Mouse (Mus musculus) forebrain, embryonic 11.5 days (tissue): Measurements from ENCODE around the gene Crip2. TPM values are rescaled to one million over a fixed set of nuclear protein-coding genes. Genes with fewer than 3 reads are reported as not detected.
A peak's percentile ranks its signal among the peaks of the same experiment; 100 is the strongest.

Experiments used
- ATAC-seq: fragments of 200-750 bp; cut with Nextera tagmentation; replicated peaks from 2 replicates; pipeline ENCODE4 v1.8.0; 2017; ENCODE audit warnings: moderate TSS enrichment; ENCODE audit not compliant: low FRiP score
- DNase-seq: peaks from one replicate; pipeline ENCODE4 v3.0.0-alpha.2; 2017; ENCODE audit warnings: low spot score
- H3K27ac ChIP-seq: fragments of 300-500 bp; sonication (generic); 2 replicates; pipeline ENCODE4 v1.5.1; 2014; ENCODE audit warnings: low read depth, low read length
- H3K27me3 ChIP-seq: fragments of 300-500 bp; sonication (generic); 2 replicates; pipeline ENCODE4 v1.6.1; 2014; ENCODE audit warnings: mild to moderate bottlenecking, low read length, mixed read lengths; ENCODE audit not compliant: control insufficient read depth, insufficient read depth
- H3K36me3 ChIP-seq: fragments of 300-500 bp; sonication (generic); 2 replicates; pipeline ENCODE4 v1.6.1; 2014; ENCODE audit warnings: mild to moderate bottlenecking, low read length, moderate library complexity, mixed read lengths; ENCODE audit not compliant: control insufficient read depth, insufficient read depth
- H3K4me1 ChIP-seq: fragments of 300-500 bp; sonication (generic); replicated peaks from 2 replicates; pipeline ENCODE4 v1.6.1; 2014; ENCODE audit warnings: low read length, mixed read lengths; ENCODE audit not compliant: control insufficient read depth, insufficient read depth
- H3K4me2 ChIP-seq: fragments of 300-500 bp; sonication (generic); 2 replicates; pipeline ENCODE4 v1.6.1; 2014; ENCODE audit warnings: low read depth, mild to moderate bottlenecking, low read length, moderate library complexity, mixed read lengths; ENCODE audit not compliant: severe bottlenecking
- H3K4me3 ChIP-seq: fragments of 300-500 bp; sonication (generic); 2 replicates; pipeline ENCODE4 v1.5.1; 2014; ENCODE audit warnings: low read depth, low read length
- H3K9ac ChIP-seq: fragments of 300-500 bp; sonication (generic); 2 replicates; pipeline ENCODE4 v1.6.1; 2014; ENCODE audit warnings: low read length
- H3K9me3 ChIP-seq: fragments of 300-500 bp; sonication (generic); 2 replicates; pipeline ENCODE4 v1.6.1; 2016; ENCODE audit warnings: low read length, mixed read lengths; ENCODE audit not compliant: control insufficient read depth
- WGBS: fragments of 180-500 bp; shearing (Covaris S2); extraction: QIAGEN DNeasy Blood & Tissue Kit; methylation state at CpG from one replicate; pipeline ENCODE4 v1.1.7; 2014; 5-methylcytosine and 5-hydroxymethylcytosine counted together
- polyA plus RNA-seq: library from polyadenylated mRNA; unstranded; fragments of >200 nt; fragmentation: Nextera tagmentation; extraction: Ambion mirVana; gene quantifications from 2 replicates; pipeline ENCODE4 v1.2.1, GENCODE M21; 2014

The Crip2 gene
- polyA plus RNA-seq, 1 experiment from 2014 or later = 186 TPM

GRCm38 (mm10) chr12:113149896-113150295, 9.9 kb downstream of the Crip2 start:
- Histone ChIP-seq H3K27me3 (peaks cover 15% of the 10 kb centered on the region), H3K4me1 (peaks cover 19% of the 10 kb centered on the region)
- WGBS = 82% methylated on average over 3 of the region's 3 CpGs

DNA sequence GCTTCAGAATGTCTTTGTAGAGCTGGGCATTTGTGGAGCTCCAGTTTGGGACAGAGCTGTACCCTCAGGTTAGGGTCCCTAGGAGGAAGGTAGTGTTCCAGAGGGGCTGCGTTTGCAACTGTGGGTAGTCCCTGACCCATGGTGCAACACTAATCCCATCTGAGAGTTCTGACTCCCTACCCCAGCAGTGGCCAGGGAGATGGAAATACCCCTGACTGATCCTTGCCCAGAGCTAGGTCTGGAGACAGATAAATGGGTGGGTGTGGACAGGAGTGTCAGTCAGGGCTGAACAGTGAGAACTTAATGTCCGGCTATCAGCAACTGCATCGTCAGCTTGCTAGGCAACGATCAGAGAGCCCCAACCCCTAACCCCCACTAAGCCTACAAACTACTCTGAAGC, 10.6 kb downstream of the Crip2 start:
- H3K36me3 ChIP-seq = no peaks in the 10 kb centered on the region
- ATAC-seq (no peak), DNase-seq (no peak)
- no peak overlapping the region for H3K9ac ChIP-seq
- H3K9me3 ChIP-seq = no peaks in the 10 kb centered on the region
- peaks cover 15% of the 10 kb centered on the region for H3K27me3 ChIP-seq
- 89% methylated on average over 4 of the region's 4 CpGs for WGBS
- H3K4me1 ChIP-seq = peaks cover 19% of the 10 kb centered on the region
- H3K27ac ChIP-seq = no peak overlapping the region
- H3K4me2 ChIP-seq = no peak overlapping the region
- H3K4me3 ChIP-seq = no peak overlapping the region

More at GRCm38 (mm10) chr12:113149896-113150295, 9.9 kb downstream of the Crip2 start:
- Histone ChIP-seq H3K4me2 (no peak overlapping the region), H3K4me3 (no peak overlapping the region), H3K9ac (no peak overlapping the region), H3K27ac (no peak overlapping the region), H3K9me3 (no peaks in the 10 kb centered on the region), H3K36me3 (no peaks in the 10 kb centered on the region; the same call in 1 of the 2 replicates)
- DNase-seq (no peak), ATAC-seq (no peak)

DNA sequence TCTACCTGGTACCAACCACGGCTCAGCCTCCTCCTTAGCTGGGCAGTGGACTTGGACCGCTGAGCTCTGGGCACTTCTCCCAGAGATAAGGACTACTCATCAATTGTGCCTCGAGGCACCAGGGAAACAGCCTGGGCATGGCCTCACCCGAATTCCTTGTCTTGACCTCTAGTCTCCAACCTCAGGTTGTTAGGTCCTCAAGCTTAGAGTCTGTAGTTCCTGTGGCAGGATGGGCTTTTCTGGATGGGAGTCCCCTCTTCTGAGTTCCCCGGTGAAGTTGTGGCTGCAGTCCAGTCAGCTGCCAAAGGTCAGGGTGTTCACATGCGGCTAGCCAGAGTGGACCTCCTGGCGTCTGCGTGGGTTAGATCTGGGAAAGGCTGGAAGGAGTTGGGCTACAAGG, 11.0 kb downstream of the Crip2 start:
- H3K4me3 ChIP-seq = no peak overlapping the region
- no peak overlapping the region for H3K27ac ChIP-seq
- ATAC-seq = no peak
- H3K36me3 ChIP-seq = no peaks in the 10 kb centered on the region
- no peaks in the 10 kb centered on the region for H3K9me3 ChIP-seq
- H3K4me2 ChIP-seq = no peak overlapping the region
- no peak overlapping the region for H3K9ac ChIP-seq
- 82% methylated on average over 8 of the region's 8 CpGs for WGBS
- DNase-seq = no peak
- H3K4me1 ChIP-seq = peaks cover 19% of the 10 kb centered on the region
- peaks cover 15% of the 10 kb centered on the region for H3K27me3 ChIP-seq

DNA sequence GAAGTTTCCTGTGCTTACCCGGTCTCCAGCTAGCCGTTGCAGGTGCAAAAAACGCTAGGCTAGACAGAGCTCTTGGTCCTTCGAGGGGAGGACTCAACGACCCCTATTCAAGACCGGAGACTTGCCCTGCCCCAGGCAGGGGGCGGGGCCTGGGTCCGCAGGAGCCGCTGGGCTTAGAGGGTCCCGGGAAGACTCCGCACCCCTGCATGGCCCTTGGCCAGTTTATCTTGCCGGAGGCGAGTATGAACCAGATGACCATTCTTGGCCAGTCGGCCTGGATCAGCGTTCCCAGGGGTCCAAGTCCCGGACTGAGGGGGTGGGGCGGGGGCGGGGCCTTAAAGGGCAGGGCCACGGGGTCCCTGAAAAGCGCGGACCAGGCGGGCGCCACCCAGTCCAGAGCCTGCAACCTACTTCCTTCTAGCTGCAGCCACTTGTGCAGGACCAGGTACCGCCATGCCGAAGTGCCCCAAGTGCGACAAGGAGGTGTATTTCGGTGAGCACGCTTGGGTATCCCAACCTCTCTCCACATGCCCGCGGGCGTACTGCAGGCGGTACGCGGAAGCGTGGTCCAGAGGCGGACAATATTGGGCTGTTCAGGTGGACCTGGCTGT, 11.7 kb downstream of the Crip2 start:
- peaks cover 17% of the 10 kb centered on the region for H3K4me1 ChIP-seq

DNA sequence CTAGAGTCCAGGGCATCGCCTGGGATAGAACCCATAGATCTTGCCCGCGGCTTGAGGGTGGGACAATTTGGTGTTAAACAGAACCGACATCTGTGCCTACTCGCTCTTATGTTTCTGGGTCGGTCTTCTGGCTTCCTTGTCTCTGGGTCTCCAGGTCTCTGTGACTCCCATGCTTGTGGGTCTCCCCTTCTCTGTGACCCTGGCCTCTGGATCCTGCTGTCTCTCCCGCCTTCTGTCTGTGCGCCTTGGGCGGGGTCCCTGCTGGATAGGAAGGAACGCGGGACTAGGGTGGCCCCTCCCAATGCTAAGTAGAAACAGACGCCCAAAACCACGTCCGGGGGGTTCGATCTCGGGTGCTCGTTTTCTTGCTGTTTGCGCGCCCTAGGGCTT, 12.2 kb downstream of the Crip2 start:
- peak overlapping the region; percentile 43 for H3K4me3 ChIP-seq
- H3K9me3 ChIP-seq = no peaks in the 10 kb centered on the region
- DNase-seq (no peak), ATAC-seq (no peak)
- WGBS = 25% methylated on average over 19 of the region's 19 CpGs
- peak overlapping the region; percentile 43 for H3K9ac ChIP-seq
- peaks cover 11% of the 10 kb centered on the region for H3K27me3 ChIP-seq
- H3K36me3 ChIP-seq = no peaks in the 10 kb centered on the region
- no peak overlapping the region for H3K27ac ChIP-seq
- peak overlapping the region; percentile 64 for H3K4me2 ChIP-seq
- peaks cover 20% of the 10 kb centered on the region for H3K4me1 ChIP-seq

More for the DNA sequence above, 11.7 kb downstream of the Crip2 start:
- Histone ChIP-seq H3K36me3 (no peaks in the 10 kb centered on the region), H3K9me3 (no peaks in the 10 kb centered on the region), H3K27me3 (peaks cover 11% of the 10 kb centered on the region), H3K9ac (peak overlapping the region; percentile 43), H3K4me2 (peak overlapping the region; percentile 64), H3K4me3 (peak overlapping the region; percentile 43), H3K27ac (no peak overlapping the region)
- ATAC-seq (no peak), DNase-seq (no peak)
- WGBS = 1% methylated on average over 36 of the region's 36 CpGs

DNA sequence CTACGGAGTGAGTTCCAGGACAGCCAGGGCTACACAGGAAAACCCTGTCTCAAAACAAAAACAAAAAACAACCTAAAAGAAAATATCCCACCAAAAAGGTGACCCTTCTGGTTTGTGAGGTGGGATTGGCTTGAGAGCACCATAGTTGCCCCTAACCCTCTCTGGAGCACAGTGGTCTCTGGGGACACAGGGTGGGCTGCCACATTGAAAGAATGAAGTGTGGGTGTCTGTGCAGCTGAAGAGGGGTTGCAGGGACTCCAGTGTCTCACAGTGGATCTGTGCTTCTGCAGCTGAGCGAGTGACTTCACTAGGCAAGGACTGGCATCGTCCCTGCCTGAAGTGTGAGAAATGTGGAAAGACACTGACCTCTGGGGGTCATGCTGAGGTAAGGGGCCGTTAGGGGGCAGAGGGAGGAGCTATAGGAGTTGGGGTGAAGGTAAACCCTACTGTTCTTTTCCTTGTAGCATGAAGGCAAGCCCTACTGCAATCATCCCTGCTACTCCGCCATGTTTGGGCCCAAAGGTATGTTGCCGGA, 13.0 kb downstream of the Crip2 start:
- ATAC-seq (no peak), DNase-seq (no peak)
- H3K4me3 ChIP-seq = no peak overlapping the region
- H3K27me3 ChIP-seq = peaks cover 11% of the 10 kb centered on the region
- H3K36me3 ChIP-seq = no peaks in the 10 kb centered on the region
- H3K27ac ChIP-seq = no peak overlapping the region
- WGBS = 72% methylated on average over 6 of the region's 6 CpGs
- H3K4me2 ChIP-seq = no peak overlapping the region
- H3K9ac ChIP-seq = no peak overlapping the region
- H3K4me1 ChIP-seq = peaks cover 22% of the 10 kb centered on the region
- H3K9me3 ChIP-seq = no peaks in the 10 kb centered on the region

DNA sequence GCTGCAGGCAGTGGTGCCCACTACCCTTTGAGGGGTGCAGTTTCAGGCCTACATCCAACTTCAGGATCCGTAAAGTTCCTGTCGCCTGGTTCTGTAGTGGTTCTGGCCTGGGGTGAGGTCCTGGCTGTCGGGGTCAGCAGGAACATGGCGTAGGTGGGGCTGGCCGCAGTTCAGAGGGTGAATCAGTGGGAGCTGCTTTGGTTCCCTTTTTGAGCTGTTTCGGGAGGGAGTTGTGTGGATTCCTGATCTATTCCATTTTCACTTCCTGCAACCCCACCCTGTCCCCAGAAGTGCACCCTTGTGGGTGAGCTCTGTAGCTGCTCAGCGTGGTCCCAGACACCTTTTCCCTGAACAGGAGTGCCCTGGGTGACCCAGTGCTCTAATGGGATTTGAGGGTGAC, 13.9 kb downstream of the Crip2 start:
- Histone ChIP-seq H3K9me3 (no peaks in the 10 kb centered on the region), H3K4me2 (no peak overlapping the region), H3K27ac (no peak overlapping the region), H3K4me3 (no peak overlapping the region), H3K27me3 (peaks cover 11% of the 10 kb centered on the region), H3K36me3 (no peaks in the 10 kb centered on the region), H3K4me1 (peaks cover 18% of the 10 kb centered on the region), H3K9ac (no peak overlapping the region)
- DNase-seq = no peak
- 94% methylated on average over 7 of the region's 7 CpGs for WGBS
- no peak for ATAC-seq

GRCm38 (mm10) chr12:113154747-113155075, 14.7 kb downstream of the Crip2 start:
- Histone ChIP-seq H3K9me3 (no peaks in the 10 kb centered on the region), H3K4me1 (peaks cover 18% of the 10 kb centered on the region), H3K9ac (no peak overlapping the region)

More at GRCm38 (mm10) chr12:113154747-113155075, 14.7 kb downstream of the Crip2 start:
- no peaks in the 10 kb centered on the region for H3K36me3 ChIP-seq
- no peak for DNase-seq
- peaks cover 11% of the 10 kb centered on the region for H3K27me3 ChIP-seq
- no peak overlapping the region for H3K4me3 ChIP-seq
- ATAC-seq = no peak
- 81% methylated on average over 6 of the region's 6 CpGs for WGBS
- no peak overlapping the region for H3K27ac ChIP-seq
- peak overlapping the region; percentile 48; the same call in 1 of the 2 replicates for H3K4me2 ChIP-seq
